Mouse (Mus musculus) G1E (cell line): ENCODE measurements around the gene Akr1b3.

Source experiments
- CTCF ChIP-seq: IDR thresholded peaks from 2 replicates; pipeline ENCODE4 v1.5.1; 2012; ENCODE audit warnings: low read depth, low read length, inconsistent platforms, mixed read lengths
- POLR2AphosphoS5 ChIP-seq: IDR thresholded peaks from 2 replicates; pipeline ENCODE4 v1.6.1; 2012; ENCODE audit warnings: low read depth, low read length, inconsistent platforms; ENCODE audit not compliant: insufficient replicate concordance
- TAL1 ChIP-seq: conservative IDR thresholded peaks from 2 replicates; pipeline ENCODE4 v1.6.1; 2012; ENCODE audit warnings: low read depth, low read length, inconsistent platforms, mixed read lengths

- TF ChIP-seq CTCF, result no peak
- no peak for TF ChIP-seq POLR2AphosphoS5
- TF ChIP-seq TAL1, result no peak
These were observed 4.8 kb upstream of the Akr1b3 start for GRCm38 (mm10) chr6:34322121-34322520.
